Mouse (Mus musculus) thymus, adult 18-20 months (tissue): ENCODE measurements around the gene Mob2.

Experiments used
- DNase-seq, 2 experiments: peaks; one replicate each; pipeline ENCODE4 v3.0.0; 2022; ENCODE audit warnings: mixed read lengths in 2 of 2

The Mob2 gene

GRCm38 (mm10) chr7:142077138-142077537 is 16.3 kb upstream of the Mob2 start:
- no peak for DNase-seq

GRCm38 (mm10) chr7:142074146-142074886 is 13.5 kb upstream of the Mob2 start:
- DNase-seq, result no peak

- DNase-seq, result no peak
Observed at GRCm38 (mm10) chr7:142071717-142072116, 10.9 kb upstream of the Mob2 start.

GRCm38 (mm10) chr7:142071212-142071578 is 10.3 kb upstream of the Mob2 start:
- no peak for DNase-seq

GRCm38 (mm10) chr7:142070458-142071211 is 9.8 kb upstream of the Mob2 start:
- DNase-seq, result peak in 1 of 2 experiments; percentile 14

GRCm38 (mm10) chr7:142068429-142068828 is 7.6 kb upstream of the Mob2 start:
- DNase-seq, result no peak

GRCm38 (mm10) chr7:142060185-142060930 is 507 bp downstream of the Mob2 start:
- DNase-seq, result peak; percentile 18 to 22

- no peak for DNase-seq
Observed at GRCm38 (mm10) chr7:142059024-142059423, 1.8 kb downstream of the Mob2 start.

GRCm38 (mm10) chr7:142057121-142057520 is 3.7 kb downstream of the Mob2 start:
- no peak for DNase-seq

- DNase-seq, result peak in 1 of 2 experiments; percentile 10
Observed at GRCm38 (mm10) chr7:142056601-142057061, 4.2 kb downstream of the Mob2 start.

- DNase-seq, result no peak
Observed at GRCm38 (mm10) chr7:142055431-142055830, 5.4 kb downstream of the Mob2 start.

- DNase-seq, result no peak
Observed at GRCm38 (mm10) chr7:142050536-142050935, 10.3 kb downstream of the Mob2 start.

- no peak for DNase-seq
Observed at GRCm38 (mm10) chr7:142045932-142046331, 14.9 kb downstream of the Mob2 start.

GRCm38 (mm10) chr7:142045344-142045743 is 15.5 kb downstream of the Mob2 start:
- DNase-seq, result no peak

GRCm38 (mm10) chr7:142040756-142041155 is 20.1 kb downstream of the Mob2 start:
- no peak for DNase-seq

GRCm38 (mm10) chr7:142037553-142038170 is 23.2 kb downstream of the Mob2 start:
- peak in 1 of 2 experiments; percentile 10 for DNase-seq

- DNase-seq, result no peak
Observed at GRCm38 (mm10) chr7:142035048-142035811, 25.6 kb downstream of the Mob2 start.

- no peak for DNase-seq
Observed at GRCm38 (mm10) chr7:142034198-142034597, 26.7 kb downstream of the Mob2 start.

GRCm38 (mm10) chr7:142030073-142030472 is 30.8 kb downstream of the Mob2 start:
- DNase-seq, result no peak

GRCm38 (mm10) chr7:142025926-142026325 is 34.9 kb downstream of the Mob2 start:
- no peak for DNase-seq

- DNase-seq, result no peak
Observed at GRCm38 (mm10) chr7:142025196-142025595, 35.7 kb downstream of the Mob2 start.

- no peak for DNase-seq
Observed at GRCm38 (mm10) chr7:142020827-142021226, 40.0 kb downstream of the Mob2 start.
